Mouse (Mus musculus) gastrocnemius, postnatal 36 days (tissue): ENCODE results near the gene Mrps9. TPM values are rescaled to one million over a fixed set of nuclear protein-coding genes. Genes with fewer than 3 reads are reported as not detected.

Experiments used
- DNase-seq, 2 experiments: peaks; one replicate each; pipeline ENCODE4 v3.0.0; 2022
- intact Hi-C: fragments of 180-260 bp; cut with DNase I; formaldehyde crosslinking; loops from one replicate; pipeline ENCODE4 v1.15.1; 2025
- total RNA-seq, 2 experiments: library from RNA; stranded (reverse); gene quantifications; 2 replicates each; pipeline ENCODE4 v1.2.3; 2021

The Mrps9 gene
- total RNA-seq, 2 experiments from 2014 or later, result 44.5 to 49.6 TPM

DNA sequence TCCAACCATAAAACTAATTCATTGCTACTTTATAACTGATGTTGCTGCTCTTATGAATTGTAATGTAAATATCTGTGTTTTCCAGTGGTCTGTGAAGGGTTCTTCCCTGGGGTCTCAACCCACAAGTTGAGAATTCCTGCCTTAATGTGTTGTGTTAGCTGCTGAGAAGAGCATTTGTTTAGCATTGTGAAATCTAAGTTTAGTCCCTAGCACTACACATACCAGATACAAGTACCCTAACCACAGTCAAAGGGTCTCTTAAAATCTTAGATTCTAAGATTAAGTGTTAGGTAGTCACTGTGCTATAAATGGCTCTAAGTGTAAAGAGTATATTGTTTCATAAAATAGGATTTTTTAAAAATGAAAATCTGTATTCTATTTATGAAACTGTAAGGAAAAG, 43.7 kb downstream of the Mrps9 start:
- intact Hi-C loops, result no loop called here
- no peak for DNase-seq

DNA sequence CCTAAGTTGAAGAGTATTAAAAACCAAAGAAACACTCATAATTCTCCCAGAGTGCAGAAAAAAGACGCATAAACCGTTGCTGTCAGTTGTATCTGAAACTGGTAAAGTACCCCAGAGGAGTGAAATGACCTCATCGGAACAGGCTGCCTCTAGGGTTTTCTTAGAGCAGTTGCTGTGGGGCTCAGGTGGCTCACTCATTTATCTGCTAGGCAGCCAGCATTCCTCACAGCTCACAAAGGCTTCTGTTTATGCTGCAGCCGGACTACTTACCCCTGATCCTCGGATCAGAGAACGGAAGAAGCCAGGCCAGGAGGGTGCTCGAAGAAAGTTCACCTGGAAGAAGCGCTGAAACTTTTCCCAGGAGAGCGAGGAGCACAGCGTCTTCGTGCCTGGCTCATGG, 54.1 kb downstream of the Mrps9 start:
- intact Hi-C loops, result no loop called here
- DNase-seq, result no peak

DNA sequence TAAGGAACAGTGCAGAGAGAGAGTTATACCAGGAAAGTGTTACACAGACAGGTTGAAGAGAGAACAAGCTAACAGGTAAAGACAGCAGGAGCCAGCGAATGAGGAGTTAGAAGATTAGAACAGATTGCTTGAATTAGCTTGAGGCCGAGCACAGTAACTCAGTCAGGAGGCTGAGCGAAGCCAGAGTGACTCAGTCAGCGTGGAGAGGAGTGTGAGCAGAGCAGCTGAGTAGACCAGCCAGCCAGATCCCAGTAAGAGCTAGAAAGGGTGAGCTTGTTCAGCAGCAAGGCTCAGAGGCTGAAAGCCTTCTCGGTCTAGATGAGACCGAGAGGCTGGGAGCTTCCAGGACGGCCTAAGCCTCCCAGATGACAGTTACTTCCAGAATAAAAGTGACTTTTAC, 55.7 kb downstream of the Mrps9 start:
- no peak for DNase-seq
- intact Hi-C loops, result no loop called here

DNA sequence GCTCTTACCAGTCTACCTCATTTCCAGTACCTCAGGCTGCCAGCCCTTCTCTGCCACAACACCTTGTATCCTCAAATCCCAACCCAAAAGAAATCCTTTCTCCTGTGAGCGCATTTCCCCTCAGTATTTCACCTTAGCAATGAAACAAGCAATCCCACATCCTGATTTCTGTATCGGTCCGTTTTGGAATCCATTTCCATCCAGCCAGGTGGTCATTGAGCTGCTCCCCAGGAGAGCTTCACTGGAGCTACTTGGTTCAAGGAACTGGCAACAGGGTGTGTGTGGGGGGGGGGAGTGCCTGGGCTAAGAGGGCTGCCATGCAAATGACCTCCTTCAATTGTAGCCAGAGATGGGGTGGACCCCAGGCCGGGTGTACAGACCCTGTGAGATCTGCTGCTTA, 56.1 kb downstream of the Mrps9 start:
- DNase-seq, result no peak
- intact Hi-C loops, result no loop called here

GRCm38 (mm10) chr1:42915062-42915461, 64.0 kb downstream of the Mrps9 start:
- intact Hi-C loops, result loop anchor here (10.0 kb wide), 1 partner anchor 200 kb away; no protein-coding TSS in a partner anchor
- DNase-seq, result no peak

GRCm38 (mm10) chr1:42916719-42917118, 65.7 kb downstream of the Mrps9 start:
- intact Hi-C loops, result loop anchor here (10.0 kb wide), 1 partner anchor 198 kb away; no protein-coding TSS in a partner anchor
- DNase-seq, result no peak

DNA sequence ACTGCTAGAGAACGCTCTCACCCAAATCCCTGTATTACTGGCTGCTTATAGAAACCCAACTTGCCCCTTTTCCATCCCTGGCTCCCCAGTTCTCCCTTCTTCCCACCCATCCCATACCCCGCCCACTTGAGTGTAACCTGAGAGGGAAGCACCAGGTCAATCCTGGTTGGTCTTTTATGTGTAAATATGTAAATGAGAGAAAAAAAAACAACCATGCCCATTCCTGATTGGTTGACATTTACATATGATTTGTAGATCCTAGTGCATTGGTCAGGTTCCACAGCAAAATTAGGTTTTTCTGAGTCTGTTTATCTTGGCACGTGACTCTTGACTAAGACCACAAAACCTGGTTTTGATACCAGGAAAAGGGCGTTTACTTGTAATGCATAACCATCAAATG, 66.9 kb downstream of the Mrps9 start:
- intact Hi-C loops, result loop anchor here (10.0 kb wide), 1 partner anchor 197 kb away; no protein-coding TSS in a partner anchor

DNA sequence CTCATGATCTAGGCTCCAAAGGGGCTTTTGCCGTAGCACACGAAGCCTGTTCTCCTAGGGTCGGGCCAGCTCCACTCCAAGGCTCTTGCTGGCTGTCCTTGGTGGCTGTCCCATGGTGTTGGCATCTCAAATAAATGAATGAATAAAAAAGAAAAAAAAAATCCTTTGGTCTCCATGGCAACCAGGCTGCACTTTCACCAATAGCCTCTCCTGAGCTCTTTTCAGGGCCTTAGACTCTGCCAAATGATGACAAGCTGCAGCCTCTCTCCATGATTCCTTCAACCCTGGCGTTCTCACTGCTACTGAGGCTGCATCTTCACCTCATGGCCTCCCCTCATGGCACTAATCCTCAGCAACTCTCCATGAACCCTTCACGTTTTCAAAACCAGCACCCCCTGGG, 72.9 kb downstream of the Mrps9 start:
- no peak for DNase-seq
- intact Hi-C loops, result no loop called here

More for the DNA sequence above, 66.9 kb downstream of the Mrps9 start:
- DNase-seq, result no peak

DNA sequence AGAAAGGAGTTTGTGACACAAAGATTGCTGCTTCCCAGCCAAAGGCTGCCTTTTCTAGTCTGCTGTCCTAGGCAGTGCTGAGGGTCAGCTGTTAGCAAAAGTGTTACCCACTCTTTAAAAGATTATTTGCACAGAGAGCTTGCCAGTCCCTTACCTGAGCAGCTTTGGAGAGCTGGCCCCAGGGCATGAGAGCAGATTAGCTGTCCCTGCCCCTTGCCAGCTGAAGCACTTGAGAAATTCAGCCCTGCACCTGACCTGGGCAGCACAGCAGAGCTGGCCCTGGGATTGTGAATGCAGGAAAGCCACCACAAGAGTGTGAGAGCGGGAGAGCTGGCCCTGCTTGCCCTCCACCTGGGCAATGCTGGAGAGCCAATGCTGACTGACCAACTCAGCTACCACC, 82.6 kb downstream of the Mrps9 start:
- intact Hi-C loops, result no loop called here
- no peak for DNase-seq

- intact Hi-C loops, result no loop called here
- no peak for DNase-seq
Measured at GRCm38 (mm10) chr1:42948486-42948885, 97.5 kb downstream of the Mrps9 start.

DNA sequence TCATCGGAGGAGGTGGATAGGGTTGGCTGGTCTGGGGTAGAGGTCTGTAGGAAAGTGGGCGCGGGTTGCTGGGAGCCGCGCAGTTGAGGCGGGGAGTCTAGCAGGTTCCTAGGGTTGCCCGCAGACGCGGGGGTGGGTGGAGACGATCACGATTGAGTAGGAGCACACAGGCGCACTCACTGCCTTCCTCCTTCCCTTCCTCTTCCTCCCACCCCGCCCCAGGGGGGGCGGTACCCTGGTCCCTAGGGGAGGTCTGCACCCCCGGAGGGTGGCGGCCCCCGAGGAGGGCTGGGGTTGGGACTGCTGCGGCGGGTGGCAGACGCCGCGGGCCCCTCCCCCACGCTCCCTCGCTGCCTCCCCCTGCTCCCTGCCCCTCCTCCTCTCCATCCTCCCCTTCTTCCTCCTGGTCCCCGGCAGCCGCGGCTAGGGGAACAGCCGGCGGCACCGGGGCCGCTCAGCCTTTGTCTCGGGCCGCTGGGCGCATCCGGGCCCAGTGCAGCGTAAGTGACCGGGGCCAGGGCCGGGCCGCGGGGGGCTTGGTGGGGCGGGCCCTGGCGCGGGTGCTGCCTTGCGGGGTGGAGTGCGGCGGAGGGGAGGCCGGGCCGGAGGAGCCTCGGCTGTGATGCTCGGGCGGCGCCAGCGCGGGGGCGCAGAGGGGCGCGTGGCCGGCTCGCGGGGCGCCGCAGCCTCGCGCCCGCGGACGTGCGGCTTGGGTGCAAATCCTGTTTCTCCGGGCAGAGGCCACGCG, 101.9 kb downstream of the Mrps9 start, which contains the start of gene Gpr45:
TSS of gene Gpr45 (plus strand) at position 139 of the 748 bp plus-strand sequence.
- no peak for DNase-seq
- intact Hi-C loops, result no loop called here

- intact Hi-C loops, result no loop called here
- no peak for DNase-seq
Measured at GRCm38 (mm10) chr1:42953482-42953822, 102.4 kb downstream of the Mrps9 start.

Other genes starting within 250 kb of the Mrps9 start
- gene Pou3f3, start 155.5 kb upstream of the Mrps9 start, total RNA-seq, result not detected
- gene Gpr45, start 101.6 kb downstream of the Mrps9 start, total RNA-seq, result under 1 TPM in 1 of 2 experiments, not detected in 1; 0.20 TPM
- gene Tgfbrap1, start 247.4 kb downstream of the Mrps9 start, total RNA-seq, result 10 to 100 TPM in 1 of 2 experiments, 1 to 10 TPM in 1; 9.9 to 11.7 TPM
- gene AI597479, start 247.5 kb downstream of the Mrps9 start, total RNA-seq, result 10 to 100 TPM; 13.7 to 14.3 TPM